Mouse (Mus musculus) testis, postnatal 10 days (tissue): Measurements from ENCODE around the gene Gpr55.
"Not testable (repeated sequence)": the region's sequence is repeated elsewhere in the genome, so short reads cannot be mapped to it uniquely, and the experiment has no call there.

Experiments
- DNase-seq: peaks from one replicate; pipeline ENCODE4 v3.0.0; 2021; ENCODE audit warnings: low spot score

Gene Gpr55

GRCm38 (mm10) chr1:85960873-85961272 is at the start of gene Gpr55:
Gene Gpr55, minus strand, starts transcription at chr1:85961007.
- no peak for DNase-seq

DNA sequence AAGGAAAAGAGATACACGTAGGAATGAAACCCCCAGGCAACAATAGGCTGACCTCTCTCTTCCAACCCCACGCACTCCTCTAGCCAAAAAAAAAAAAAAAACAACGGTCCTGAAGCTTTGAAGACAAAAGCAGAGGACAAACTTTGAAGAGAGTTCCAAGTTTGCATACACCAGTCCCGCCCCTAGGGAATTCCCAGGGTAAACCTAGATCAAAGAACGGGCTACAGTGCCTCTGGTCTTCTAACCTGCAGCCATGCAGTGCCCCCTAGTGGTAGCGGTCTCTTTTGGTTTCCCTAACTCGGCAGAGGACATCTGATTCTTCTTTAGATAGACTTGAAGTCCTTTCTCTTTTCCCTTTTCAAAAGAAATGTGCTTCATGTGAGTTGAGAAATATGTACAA is 47.0 kb upstream of the Gpr55 start:
- peak; percentile 97 for DNase-seq

DNA sequence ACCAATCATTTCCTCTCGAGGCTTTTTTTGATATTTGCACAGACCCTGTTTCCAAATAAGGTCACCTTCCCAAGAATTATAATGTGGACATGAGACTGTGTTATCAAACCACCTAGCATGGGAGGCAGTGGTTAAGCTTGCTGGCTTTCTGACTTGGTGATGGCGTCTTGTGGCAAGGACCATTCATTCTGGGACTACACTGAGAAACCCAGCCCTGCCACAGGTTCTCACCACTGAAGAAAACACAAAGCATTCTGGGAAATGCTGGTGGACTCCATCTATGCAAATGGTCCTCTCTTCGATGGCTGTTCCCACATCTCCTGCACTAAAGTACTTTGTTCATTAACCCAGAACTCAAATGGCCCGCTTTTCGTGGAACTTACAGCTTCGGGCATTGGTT is 45.2 kb upstream of the Gpr55 start:
- DNase-seq: no peak

GRCm38 (mm10) chr1:86005540-86005939 is 44.7 kb upstream of the Gpr55 start:
- no peak for DNase-seq

- DNase-seq: no peak
Observed at GRCm38 (mm10) chr1:85999853-86000570, 39.2 kb upstream of the Gpr55 start.

- no peak for DNase-seq
Observed at GRCm38 (mm10) chr1:85998012-85998411, 37.2 kb upstream of the Gpr55 start.

GRCm38 (mm10) chr1:85997221-85997620 is 36.4 kb upstream of the Gpr55 start:
- DNase-seq: no peak

GRCm38 (mm10) chr1:85993541-85993940 is 32.7 kb upstream of the Gpr55 start:
- DNase-seq: no peak

- DNase-seq: peak; percentile 53
Observed at GRCm38 (mm10) chr1:85992175-85992574, 31.4 kb upstream of the Gpr55 start.

GRCm38 (mm10) chr1:85988882-85989281 is 28.1 kb upstream of the Gpr55 start:
- not testable (repeated sequence) for DNase-seq

DNA sequence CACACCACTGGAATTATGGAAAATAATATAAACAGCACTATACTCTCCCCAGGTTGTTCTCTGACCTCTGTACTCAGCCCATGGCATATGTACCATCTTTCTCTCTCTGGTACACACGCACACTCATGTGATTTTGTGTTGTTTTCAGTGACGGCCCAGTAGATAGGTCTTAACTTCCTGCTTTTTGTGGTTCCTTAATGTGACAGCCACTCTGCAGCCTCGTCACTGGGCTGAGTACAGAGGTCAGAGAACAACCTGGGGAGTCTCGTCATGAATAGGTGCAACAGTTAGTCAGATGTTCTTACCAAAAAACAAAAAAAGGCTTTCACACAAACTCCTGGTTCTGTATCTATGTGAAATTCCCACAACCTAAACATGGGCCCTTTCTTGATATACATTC is 27.5 kb upstream of the Gpr55 start:
- DNase-seq: no peak

DNA sequence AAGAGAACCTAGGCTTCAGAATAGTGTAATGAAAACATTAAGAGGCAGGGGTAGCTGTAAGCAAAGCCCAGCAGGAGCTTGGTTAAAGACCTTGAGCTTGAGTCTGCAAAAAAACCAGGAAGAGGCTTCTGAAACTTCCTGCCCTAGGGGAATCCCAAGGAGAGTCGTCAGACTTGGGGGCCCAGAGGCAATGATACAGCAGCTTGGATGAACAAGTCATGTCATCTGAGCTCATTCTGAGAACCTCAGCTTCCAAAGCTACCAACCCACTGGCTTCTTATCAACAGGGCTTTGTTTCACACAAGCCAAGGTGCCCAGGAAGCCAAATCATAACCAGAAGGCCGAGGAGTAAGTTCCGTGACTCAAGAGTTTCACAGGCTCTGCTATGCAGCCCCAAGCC is 25.0 kb upstream of the Gpr55 start:
- DNase-seq: no peak

- peak; percentile 82 for DNase-seq
Observed at GRCm38 (mm10) chr1:85981738-85982357, 21.0 kb upstream of the Gpr55 start.

GRCm38 (mm10) chr1:85977709-85978108 is 16.9 kb upstream of the Gpr55 start:
- DNase-seq: no peak

DNA sequence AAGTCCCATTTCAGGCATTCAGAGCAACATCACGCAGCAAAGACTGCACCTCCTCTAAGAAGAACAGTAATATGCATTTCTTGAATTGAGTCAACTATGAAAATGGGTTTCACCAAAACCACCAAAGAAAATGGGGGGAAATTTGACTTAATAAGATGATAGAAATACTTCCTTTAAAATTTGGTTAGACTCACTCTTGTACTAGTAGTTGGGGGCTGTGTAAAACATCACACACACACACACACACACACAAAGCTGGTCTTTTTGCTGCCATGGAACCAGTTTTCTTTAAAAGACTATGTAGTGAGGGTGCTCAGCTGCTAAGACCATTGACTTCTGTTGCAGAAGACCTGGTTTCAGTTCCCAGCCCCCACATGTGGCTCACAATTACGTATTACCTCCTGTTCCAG is 12.7 kb upstream of the Gpr55 start:
- DNase-seq: no peak

DNA sequence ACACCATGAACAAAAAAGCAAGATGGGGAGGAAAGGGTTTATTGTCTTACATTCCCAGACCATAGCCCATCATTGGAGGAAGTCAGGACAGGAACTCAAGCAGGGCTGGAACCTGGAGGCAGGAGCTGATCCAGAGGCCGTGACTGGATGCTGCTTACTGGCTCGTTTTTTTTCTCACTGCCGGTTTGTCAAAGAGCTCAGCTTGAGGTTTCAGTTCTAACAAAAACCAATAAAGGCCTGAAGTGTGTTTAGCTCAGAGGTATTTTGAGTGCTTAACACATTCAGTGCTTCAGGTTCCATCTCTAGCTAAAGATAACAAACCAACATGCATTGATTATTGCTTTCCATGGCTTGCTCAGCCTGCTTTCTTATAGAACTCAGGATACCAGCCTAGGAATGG is 11.5 kb upstream of the Gpr55 start:
- DNase-seq: no peak

GRCm38 (mm10) chr1:85971070-85971469 is 10.3 kb upstream of the Gpr55 start:
- no peak for DNase-seq

- no peak for DNase-seq
Observed at GRCm38 (mm10) chr1:85969519-85969918, 8.7 kb upstream of the Gpr55 start.

DNA sequence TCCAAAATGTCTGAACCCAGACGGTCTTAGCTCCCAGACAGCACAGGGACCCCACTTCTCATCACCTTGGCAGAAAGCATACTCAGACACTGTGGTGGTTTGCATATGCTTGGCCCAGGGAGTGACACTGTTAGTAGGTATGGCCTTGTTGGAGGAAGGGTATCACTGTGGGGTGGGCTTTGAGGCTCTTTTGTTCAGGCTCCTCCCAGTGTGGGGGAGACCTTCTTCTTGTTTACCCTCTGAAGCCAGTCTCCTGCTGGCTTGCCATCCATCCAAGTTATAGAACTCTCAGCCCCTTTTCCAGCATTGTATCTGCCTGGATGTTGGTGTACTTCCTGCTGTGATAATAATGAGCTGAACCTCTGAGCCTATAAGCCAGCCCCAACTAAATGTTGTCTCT is 8.3 kb upstream of the Gpr55 start:
- DNase-seq: no peak

DNA sequence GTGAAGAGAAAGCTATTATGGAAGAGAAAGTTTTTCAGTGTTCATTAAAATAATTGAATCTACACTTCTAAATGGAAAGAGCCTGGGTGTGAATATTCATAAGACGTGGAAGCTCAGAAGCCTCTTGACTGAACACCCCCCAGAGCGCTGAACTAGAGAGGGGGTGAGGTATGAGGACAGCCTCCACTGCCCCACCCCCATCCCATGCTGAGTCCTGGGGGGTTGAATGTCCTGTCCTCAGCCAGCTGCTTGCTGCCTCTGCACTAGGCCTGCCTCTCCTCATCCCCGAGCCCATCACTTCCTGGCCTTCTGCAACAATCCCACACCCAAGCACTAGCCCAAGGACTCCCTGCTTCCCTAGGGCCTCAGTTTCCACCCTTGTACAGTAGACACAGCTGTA is 5.0 kb upstream of the Gpr55 start:
- no peak for DNase-seq

- no peak for DNase-seq
Observed at GRCm38 (mm10) chr1:85962081-85962480, 1.3 kb upstream of the Gpr55 start.

DNA sequence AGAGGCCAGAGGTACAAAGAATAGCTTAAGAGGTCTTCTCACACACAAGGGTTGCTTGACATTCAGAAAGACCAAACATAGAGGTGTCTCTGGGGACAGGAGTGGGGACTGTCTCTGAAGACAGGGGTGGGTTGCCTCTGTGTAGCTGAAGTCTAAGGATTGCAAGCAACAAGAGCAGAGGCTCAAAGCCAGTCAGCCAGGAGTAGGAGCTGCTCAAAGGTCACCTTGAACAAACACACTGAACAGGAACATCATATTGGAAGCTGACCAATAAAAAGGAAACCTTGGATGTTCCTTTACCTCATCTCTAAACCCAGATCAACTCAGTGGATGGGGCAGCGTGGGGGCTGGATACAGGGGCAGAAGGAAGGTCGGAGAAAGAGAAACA is 924 bp downstream of the Gpr55 start:
- DNase-seq: no peak

GRCm38 (mm10) chr1:85959129-85959888 is 1.5 kb downstream of the Gpr55 start:
- no peak for DNase-seq
